Mouse (Mus musculus) heart, adult 9 months (tissue): ENCODE measurements around the gene Rpp40.

ENCODE experiments used
- DNase-seq, 2 experiments: peaks; one replicate each; pipeline ENCODE4 v3.0.0; 2022; ENCODE audit warnings: low spot score in 2 of 2

Rpp40 gene

DNA sequence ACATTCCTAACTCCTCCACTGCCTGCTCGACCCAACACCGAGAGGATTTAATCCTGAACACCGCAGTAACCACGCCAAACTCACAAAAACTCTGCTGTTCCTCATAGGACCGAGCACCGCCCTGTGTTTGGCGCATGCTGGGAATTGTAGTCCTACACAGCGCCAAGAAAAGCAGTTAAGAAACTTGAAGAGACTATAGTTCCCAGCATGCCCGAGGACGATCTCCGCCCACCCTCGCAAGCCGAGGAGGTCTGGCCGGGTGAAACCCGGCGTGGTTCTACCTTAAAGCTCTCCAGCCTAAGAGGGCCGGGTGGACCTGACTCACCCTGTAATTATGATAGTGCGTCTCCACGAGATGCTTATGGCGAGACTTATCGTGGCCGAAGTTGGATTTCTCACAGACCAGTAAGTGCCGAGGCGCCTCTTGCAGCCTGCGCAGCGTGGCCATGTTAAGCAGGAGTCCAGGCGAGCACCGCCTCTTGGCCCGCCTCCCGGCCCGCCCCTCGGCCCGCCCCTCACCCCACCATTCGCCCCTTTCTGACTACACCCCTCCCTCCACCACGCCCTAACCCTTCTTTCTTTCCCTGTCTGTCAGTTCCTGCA lies at the start of gene Rpp40:
TSS of gene Rpp40 (minus strand) at position 481 of the 603 bp plus-strand sequence.
- DNase-seq, result peak; percentile 94 to 95

DNA sequence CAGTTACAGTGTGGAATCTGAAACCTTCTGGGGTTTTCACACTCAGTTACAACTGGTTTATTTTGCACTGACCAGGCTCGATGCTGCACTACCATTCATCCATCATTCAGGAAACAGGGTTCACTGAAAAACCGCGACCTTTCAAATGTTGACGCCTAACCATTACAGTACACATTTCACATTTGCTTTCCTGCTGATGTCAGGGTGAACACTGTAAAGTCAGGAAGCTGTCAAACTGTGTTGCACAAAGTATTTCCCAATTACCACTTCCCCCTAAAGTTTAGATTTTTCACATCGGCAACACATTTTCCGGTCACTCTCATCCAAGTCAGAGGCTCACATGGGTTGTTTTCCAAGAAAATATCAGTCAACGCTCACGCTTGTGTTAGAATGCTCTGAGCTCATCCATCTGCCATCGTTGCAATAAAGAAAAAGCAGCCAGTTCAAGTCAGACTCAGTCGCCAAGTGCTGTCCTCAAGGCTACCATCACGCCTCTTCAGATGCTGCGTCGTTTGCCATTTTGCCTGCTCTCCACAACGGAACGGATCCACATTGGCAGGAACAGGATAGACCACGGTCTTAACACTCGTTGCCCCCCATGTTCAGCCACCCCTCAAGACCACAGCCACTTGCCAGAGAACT lies 43.8 kb upstream of the Rpp40 start:
- DNase-seq, result no peak

DNA sequence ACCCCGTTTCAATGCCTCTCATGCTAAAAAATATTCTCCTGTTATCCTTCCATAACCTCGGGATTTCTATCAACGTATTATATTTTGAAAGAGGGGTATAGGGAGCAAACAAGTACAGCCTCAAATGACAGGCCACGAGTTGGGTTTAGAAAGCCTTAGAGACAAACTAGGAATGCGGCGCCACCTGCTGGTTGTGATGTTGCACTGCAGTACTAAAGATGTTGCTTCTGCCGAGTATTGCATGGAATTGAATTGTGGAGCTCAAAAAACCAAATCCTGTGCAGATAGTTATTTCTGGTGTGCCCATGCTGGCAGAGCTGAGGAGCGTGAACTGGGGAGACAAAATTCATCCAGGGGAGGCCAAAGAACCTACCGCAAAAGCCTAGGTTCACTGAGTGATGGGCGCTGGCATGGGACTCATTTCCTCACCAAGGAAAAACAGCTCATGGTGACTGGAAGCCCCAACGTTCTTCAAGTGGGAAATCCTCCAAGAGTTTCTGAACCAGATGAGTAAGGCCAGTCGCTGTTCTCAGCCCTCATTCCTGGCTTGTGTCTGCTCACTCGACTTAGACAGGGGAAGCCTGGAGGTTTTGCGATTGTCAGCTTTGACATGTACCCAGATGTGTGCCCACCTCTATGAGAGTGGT lies 41.3 kb upstream of the Rpp40 start:
- peak; percentile 13 to 50 for DNase-seq

DNA sequence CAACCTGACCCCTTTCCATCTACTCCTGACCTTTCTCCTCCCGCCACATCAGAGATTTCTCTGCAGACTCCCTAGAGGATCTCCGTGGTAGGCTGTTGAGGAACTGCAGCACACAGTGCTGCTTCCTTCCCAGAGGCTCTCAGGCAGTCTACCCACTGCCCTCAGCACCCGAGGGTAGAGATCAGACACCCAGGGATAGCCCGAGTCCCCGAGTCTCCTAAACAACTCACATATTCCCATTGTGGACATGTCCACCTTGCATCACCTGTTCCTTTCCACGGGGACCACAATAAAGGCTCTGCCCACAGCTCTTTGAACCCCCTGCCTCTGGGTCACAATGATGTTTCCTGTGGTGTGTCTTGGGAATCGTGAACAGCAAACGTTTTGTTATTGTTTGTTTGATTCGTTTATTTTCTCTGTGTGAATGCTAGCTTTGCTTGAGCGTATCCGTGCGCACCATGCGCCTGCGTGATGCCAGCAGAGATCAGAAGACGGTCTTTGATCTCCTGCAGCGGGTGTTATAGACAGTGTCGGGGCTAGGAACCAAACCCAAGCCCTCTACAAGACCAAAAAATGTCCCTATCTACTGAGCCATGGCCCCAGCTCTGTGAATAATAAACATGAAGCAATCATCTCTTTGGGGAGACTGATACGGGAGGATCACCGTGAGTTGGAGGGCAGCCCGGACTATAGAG lies 40.6 kb upstream of the Rpp40 start:
- no peak for DNase-seq

DNA sequence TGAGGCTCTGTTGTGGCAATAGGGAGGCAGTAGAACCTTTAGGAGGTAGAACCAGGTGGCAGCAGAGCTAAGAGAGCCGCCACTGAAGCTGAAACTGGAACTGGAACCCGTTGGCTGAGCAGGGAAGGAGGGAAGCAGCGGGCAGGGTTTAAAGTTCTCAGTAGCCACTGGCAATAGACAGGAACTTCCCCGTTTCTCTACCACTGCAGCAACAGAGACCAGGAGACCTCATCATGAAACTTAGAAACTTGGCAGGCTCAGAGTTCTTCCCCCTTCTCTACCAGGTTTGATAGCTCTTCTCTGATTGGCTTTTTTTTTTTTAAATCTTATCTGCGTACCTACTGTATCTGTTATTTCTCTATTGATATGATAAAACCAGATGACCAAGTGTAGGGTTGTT lies 34.8 kb upstream of the Rpp40 start:
- no peak for DNase-seq

DNA sequence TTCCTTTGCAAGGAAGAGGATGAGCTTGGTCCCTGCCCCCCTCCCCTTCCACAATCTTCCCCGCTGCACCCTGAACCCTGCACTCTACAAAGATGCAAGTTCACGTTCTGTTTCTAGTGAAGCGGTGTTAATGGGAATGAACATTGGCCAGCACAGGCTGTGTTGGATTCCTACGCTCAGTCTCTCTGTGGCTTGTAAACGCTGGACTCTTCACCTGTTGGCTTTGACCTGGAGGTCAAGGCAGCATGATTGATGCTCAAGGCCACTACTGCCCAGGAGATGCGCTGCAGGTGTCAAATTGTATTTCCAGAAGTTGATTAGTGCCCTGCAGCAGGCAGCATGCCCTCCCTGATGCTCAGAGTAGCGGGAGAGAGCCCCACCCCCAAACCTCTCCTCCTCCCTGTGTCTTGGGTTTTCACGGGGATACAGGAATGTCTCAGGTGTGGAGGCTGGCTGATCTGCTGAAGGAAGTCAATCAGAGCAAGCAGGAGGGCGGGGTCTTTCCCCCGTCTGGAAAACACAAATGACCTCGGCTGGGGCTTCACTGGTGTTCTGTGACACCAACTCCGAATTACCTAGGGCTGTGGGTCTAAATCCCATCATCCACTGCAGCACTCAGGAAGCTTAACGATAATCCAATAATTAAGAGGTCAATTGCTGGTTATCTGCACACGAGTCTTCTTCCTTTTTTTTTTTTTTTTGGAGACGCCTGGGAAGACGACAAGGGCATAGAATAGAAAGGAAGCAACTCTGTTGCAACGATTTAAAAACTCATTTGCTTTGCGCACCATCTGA lies 33.9 kb upstream of the Rpp40 start:
- DNase-seq, result no peak

DNA sequence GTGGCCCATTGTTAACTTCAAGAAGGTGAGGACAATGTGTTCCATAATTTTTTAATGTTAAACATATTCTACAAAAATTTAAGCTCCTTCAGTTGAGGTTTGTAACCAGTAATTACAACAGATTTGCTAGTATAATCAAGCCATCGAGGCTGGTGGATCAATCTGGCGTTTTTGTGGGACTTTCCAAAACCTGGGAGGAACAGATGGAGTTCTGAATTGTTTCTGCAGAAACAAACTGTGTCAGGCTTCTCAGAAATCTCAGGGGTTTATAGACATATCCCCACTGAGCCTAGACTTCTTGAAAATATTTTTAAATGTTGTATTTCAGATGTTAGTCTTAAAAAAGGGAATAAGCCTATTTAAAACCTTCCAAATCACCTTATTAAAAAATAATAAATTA lies 31.8 kb upstream of the Rpp40 start:
- no peak for DNase-seq

DNA sequence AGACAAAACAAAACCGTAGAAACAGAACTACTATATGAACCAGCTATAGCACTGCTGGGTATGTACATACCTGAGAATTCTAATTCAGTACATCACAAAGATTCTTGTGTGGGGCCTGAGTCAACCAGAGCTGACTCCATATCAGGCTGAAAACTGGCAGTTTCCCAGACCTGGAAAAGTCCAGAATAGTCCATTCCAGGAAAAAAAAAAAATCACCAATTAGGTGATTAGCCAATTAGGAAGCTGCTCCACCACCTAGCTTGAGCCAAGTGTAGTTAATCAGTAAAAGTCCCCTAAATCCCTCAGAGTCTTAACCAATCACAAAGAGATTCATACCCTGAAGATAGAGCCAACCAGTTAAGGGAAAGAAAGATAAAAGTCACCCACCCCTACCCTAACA lies 5.3 kb upstream of the Rpp40 start:
- DNase-seq, result no peak

DNA sequence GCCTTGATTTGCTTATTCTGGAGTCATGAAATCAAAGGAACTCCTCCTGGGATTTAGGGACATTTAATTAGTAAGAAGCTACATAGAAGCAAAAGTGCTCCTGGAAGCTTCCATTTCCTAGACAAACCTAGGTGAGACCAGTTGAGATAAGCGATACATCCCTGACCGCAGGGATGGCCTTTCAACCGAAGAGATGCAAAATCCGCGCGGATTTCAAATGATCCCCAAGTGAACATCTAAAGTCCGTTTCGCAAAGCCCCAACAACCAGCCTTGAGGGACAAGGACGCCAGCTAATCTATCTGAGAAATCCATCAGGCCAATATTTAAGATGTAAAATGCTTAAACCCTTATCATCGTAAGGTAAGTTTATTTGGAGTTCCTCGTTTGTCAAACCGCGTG lies 781 bp downstream of the Rpp40 start:
- DNase-seq, result no peak

DNA sequence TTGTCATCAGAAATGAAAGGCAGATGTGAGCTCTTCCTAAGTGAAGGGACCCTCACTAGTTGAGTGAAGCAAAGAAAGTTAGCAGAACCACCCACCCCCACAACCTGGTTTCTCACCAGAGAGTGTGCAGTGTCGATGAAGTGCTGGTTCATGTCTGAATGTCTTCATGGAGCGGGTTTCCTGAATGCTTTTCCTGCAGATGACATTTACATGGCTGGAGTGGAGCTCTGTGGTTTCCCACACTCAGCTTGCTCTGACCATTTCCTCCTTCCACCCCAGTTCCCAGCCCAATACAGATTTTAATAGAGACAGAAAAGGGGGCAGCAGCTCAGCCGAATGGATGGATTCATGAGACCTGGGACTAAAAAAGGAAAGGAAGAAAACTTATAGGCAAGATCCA lies 13.3 kb downstream of the Rpp40 start:
- DNase-seq, result no peak

DNA sequence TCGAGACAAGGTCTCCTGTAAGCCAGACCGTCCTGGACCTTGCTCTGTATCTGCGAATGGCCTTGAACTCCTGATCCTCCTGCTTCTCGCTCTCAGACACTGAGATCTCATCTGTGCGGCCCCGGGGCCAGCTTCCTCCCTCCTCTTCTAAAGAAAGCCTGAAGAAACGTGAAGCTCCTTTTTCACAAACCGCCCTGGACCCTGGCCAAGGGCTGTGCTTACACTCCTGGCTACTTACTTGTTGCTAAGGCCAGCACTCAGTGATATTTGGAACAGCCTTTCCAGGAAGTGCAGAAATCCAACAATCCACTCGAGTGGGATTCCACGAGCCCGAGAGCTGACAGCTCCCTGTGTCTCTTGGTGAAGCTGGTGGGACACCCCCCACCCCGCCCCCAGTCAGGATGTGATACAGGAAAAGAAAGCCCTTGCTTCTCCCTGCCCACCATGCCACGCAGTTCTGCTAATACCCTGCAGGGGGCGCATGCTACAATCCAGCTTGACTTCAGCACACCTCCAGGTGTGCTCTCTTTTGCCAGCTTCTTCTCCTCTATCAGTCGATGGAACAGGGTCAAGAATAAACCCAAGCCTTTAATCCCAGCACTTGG lies 19.9 kb downstream of the Rpp40 start:
- peak; percentile 46 for DNase-seq

DNA sequence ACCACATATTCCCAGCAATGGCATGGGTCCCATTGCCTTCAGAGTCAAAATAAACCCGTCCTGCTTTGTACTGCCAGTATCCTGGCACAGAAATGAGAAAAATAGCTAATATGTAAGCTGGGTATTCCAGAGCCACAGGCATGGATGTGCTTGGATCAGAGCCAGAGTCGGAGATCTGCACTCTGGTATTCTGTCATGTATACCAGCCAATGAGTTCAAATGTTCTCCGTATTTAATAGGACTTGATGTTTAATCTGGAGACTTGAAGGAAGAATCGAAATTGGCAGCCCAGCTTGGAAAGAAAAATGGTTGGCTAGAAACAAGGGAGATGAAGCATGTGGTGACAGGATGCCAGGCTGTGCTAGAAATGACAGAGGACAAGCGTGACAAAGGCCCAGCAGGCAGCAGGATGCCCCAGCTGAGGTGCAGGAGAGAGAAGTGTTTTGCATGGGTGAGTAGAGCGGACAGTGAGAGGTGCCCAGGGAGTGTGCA lies 25.6 kb downstream of the Rpp40 start:
- DNase-seq, result no peak

DNA sequence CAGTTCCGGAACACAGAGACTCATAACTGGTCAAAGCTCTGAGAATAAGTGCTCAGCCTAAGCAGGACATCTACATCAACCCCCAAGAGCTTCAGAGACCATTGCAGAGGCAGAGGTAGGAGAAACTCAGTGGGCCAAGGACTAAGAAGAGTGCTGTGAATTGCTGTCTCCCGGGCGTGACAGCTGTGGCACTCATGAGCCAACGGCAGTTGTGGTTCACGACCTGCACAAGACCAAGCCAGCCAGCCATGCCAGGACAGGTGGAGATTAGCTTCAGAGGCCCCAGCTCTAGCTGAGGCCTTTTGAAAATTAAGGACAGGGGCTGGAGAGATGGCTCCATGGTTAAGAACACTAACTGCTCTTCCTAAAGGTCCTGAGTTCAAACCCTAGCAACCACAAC lies 26.6 kb downstream of the Rpp40 start:
- DNase-seq, result no peak

DNA sequence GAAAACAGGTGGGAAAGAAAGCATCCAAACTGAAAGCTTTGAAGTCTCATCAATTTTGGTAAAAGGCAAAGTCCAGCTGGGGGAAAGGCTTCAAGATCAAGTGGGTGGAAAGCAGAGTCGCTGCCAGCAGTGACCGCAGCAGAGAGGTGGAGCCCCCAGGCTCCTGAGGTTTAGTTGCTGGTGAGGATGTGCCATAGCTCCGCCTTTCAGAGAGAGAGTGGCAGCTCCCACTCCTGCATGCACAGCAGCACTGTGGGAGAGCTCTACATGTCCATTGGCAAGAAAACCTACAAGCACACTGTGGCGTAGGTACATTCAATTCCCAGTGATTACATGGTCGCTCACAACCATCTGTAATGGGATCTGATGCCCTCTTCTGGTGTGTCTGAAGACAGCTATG lies 27.1 kb downstream of the Rpp40 start:
- no peak for DNase-seq

DNA sequence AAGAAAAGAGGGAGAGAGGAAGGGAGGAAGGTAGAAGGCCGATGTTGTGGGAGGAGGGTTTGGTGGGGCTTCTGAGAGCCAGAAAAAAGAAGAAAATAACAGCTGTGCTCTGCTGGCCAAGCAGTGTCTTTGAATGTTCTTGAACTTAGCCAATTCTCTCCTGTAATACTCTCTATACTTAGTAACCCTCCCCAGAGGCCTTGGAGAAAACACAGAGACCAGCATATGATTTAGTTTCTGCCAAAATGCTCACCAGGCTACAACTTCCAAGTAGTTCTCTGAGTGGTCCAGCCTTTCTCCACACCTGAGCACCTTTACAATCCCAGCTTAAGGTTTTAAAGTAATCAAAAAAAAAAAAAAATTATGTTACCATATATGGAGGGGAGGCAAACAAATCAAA lies 27.9 kb downstream of the Rpp40 start:
- DNase-seq, result peak; percentile 27 to 46

DNA sequence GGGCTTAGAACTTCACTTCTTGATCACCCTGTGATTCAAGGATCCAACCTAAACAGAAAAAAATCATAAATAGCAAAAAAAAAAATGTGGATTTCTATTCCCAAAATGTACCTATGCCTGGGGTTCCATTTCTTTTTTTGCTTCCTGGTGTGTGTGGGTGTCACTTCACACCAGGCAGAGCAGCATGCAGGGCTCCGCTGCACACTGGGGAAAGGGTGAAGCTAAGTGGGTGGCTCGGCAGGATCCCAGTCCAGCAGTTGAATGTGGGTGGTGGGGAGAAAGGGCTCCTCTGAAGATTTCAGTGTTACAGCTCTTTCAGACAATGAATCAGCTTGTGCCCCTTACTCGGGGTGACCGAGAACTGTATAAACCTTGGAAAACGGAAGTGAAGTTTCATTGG lies 30.8 kb downstream of the Rpp40 start:
- no peak for DNase-seq

DNA sequence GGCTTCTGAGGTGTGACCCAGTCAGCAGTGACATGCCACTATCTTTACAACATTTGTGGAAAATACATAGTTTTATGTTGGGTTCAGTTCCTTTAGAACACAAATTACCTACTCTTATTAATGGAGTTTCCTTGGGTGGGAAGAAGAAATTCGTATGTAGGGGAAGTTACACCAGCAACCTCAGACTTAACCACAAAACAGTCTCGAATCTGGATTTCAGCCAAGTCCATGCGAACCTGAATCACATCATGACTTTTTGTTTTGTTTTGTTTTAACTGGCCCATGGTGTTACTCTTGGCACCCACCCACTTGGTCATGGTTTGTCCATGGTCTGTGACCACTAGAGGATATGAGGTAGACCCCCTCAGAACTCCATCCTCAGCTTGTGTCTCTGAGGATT lies 35.1 kb downstream of the Rpp40 start:
- no peak for DNase-seq

DNA sequence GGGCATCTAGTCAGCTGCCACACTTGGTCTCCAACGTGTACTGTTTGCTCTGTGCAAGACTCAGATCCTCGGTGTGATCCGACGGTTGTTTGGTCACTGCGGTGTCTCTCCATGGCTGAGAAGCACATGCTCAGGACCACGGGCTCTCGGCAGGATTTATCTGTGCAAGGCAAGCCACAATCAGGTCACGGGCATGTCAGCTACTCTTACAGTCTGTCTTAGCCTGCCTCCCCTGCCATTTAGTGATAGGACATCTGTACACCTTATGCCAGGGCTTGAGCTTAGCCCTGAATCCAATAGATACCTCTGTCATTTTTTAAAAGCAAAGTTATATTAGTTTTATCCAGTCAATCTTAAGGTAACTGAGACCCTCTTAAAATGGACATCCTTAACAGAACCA lies 35.5 kb downstream of the Rpp40 start:
- DNase-seq, result no peak

DNA sequence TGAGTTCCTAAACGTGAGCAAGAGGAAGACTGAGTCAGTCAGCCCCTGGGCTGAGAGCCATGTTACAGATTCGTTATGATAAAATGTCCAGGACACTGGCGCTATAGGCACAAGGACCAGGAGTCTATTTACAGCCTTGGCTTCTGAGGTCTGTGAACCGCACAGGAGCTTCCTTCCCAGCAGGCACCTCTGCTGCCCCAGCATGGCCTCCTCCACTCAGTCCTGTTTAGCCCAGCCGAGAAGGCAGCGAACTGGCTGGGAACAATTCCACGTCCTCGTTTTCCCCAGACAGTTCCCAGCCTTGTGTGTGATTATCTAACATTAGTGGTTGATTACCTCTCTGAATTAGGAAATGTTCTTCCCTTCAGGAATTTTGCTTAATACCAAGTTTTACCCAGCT lies 45.2 kb downstream of the Rpp40 start:
- peak; percentile 20 to 22 for DNase-seq

DNA sequence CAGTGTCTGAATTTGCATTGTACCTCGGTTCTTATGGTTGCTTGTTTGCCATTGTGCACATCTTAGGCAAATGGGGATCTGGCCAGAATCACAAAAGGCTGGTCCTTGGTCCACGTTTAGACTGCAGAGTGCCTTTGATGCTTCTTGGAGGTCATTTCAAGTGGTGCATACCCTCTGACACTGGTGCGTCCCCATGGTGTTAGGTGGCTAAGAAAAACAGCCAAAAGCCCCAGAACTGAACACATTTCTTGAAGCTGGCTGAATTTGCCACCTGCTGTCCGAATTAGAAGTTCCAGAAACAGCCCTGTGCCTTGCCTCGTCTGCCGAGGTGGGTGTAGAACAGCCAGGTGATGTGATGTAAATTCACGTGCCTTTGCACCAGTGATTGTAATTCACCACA lies 48.7 kb downstream of the Rpp40 start:
- DNase-seq, result no peak

DNA sequence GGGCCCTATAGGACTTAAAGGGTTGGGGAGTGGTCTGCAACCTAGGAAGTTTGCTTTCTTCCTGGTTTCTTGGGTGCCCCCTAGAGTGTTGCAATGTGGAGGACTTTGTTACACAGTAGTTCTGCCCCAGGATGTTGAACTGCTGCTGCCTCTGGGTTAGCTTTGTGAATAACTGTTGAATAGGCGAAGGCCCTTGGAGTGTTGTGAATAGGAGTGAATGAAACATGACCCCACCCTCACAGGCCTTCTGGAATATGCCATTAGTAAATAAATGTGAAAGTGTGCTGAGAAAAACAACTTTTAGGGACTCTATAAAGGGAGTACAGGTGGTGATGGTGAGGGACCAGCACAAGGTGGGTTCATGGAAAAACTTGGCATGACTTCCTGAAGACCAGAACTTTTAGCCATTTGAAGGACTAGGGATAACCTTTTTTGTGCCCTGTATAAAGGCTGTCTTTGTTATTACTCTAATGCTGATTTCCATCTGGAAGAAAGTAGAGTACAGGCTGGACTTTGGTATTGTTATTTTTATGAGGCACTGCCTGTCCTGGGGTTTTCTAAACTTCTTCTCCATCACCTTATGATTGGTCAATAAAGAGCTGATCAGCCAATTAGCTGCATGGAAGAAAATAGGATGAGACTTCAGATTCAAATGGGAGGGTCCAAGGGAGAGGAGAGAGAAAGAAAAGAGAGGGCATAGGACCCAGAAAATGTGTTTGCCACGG lies 53.1 kb downstream of the Rpp40 start:
- no peak for DNase-seq
